Mouse (Mus musculus) gastrocnemius, adult 2 months (tissue): ENCODE measurements around the gene Tbc1d9. TPM values are rescaled to one million over a fixed set of nuclear protein-coding genes. Genes with fewer than 3 reads are reported as not detected.

Source experiments
- DNase-seq: peaks from one replicate; pipeline ENCODE4 v3.0.0; 2022
- H3K27ac ChIP-seq: fragments of 200-600 bp; 2 replicates; pipeline ENCODE4 v1.8.1; 2022; ENCODE audit warnings: mild to moderate bottlenecking
- H3K4me3 ChIP-seq: fragments of 200-600 bp; 2 replicates; pipeline ENCODE4 v1.8.1; 2022; ENCODE audit warnings: mild to moderate bottlenecking, moderate library complexity
- CTCF ChIP-seq: fragments of 200-600 bp; IDR thresholded peaks from 2 replicates; pipeline ENCODE4 v1.8.1; 2022; ENCODE audit warnings: antibody characterized with exemption, mild to moderate bottlenecking, moderate library complexity
- intact Hi-C: fragments of 180-260 bp; cut with DNase I; formaldehyde crosslinking; loops from one replicate; pipeline ENCODE4 v1.15.1; 2025
- total RNA-seq, 2 experiments: library from RNA; stranded (reverse); gene quantifications; 2 replicates each; pipeline ENCODE4 v1.2.3; 2021

The Tbc1d9 gene
- total RNA-seq, 2 experiments from 2014 or later, result 0.46 to 1.1 TPM

GRCm38 (mm10) chr8:83187363-83187962 is 22.3 kb downstream of the Tbc1d9 start:
- no peak for TF ChIP-seq CTCF
- Histone ChIP-seq H3K4me3 (no peak overlapping the region), H3K27ac (no peak overlapping the region)
- DNase-seq, result no peak
- intact Hi-C loops, result no loop called here

- no peak overlapping the region for H3K4me3 ChIP-seq
- no peak for DNase-seq
- no peak overlapping the region for H3K27ac ChIP-seq
- intact Hi-C loops, result no loop called here
- TF ChIP-seq CTCF, result no peak
Observed at GRCm38 (mm10) chr8:83189538-83190095, 24.5 kb downstream of the Tbc1d9 start.

DNA sequence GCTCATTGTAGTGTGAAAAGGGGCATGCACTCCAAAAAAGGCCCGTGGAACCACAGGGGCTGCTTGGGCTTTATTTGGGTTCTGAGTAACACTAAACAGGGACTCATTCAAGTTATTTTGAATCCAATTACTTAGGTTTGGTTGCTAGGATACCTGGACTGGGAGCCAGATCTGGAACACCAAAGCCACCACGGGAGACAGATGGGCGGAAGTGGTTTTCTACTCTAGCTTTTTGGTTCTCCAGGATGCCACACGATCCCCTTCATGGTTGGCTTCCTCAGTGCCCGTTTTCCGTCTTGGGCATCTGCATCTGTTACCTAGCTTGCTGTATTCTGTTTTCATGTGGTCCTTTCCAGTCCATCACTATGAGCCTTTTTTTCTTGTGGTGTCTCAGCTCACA is 30.9 kb downstream of the Tbc1d9 start:
- H3K27ac ChIP-seq, result no peak overlapping the region
- no peak for DNase-seq
- intact Hi-C loops, result no loop called here
- H3K4me3 ChIP-seq, result no peak overlapping the region
- no peak for TF ChIP-seq CTCF

- Histone ChIP-seq H3K27ac (no peak overlapping the region), H3K4me3 (no peak overlapping the region)
- no peak for TF ChIP-seq CTCF
- no peak for DNase-seq
- intact Hi-C loops, result no loop called here
Observed at GRCm38 (mm10) chr8:83199715-83200114, 34.6 kb downstream of the Tbc1d9 start.

- Histone ChIP-seq H3K4me3 (peak overlapping the region; percentile 55), H3K27ac (peak overlapping the region; percentile 28; the same call in 1 of the 2 replicates)
- intact Hi-C loops, result no loop called here
- no peak for TF ChIP-seq CTCF
- peak; percentile 40 for DNase-seq
Observed at GRCm38 (mm10) chr8:83200191-83201177, 35.3 kb downstream of the Tbc1d9 start.

GRCm38 (mm10) chr8:83202946-83203345 is 37.8 kb downstream of the Tbc1d9 start:
- no peak for TF ChIP-seq CTCF
- no peak overlapping the region for H3K27ac ChIP-seq
- DNase-seq, result no peak
- intact Hi-C loops, result no loop called here
- H3K4me3 ChIP-seq, result no peak overlapping the region

- intact Hi-C loops, result no loop called here
- no peak overlapping the region for H3K4me3 ChIP-seq
- no peak for TF ChIP-seq CTCF
- no peak for DNase-seq
- H3K27ac ChIP-seq, result no peak overlapping the region
Observed at GRCm38 (mm10) chr8:83205907-83206306, 40.8 kb downstream of the Tbc1d9 start.

GRCm38 (mm10) chr8:83209581-83209980 is 44.4 kb downstream of the Tbc1d9 start:
- DNase-seq, result no peak
- Histone ChIP-seq H3K27ac (no peak overlapping the region), H3K4me3 (no peak overlapping the region)
- intact Hi-C loops, result no loop called here
- TF ChIP-seq CTCF, result no peak

- Histone ChIP-seq H3K4me3 (no peak overlapping the region), H3K27ac (no peak overlapping the region)
- TF ChIP-seq CTCF, result no peak
- DNase-seq, result no peak
- intact Hi-C loops, result no loop called here
Observed at GRCm38 (mm10) chr8:83210676-83211075, 45.5 kb downstream of the Tbc1d9 start.

GRCm38 (mm10) chr8:83215065-83215464 is 49.9 kb downstream of the Tbc1d9 start:
- no peak for TF ChIP-seq CTCF
- no peak overlapping the region for H3K27ac ChIP-seq
- no peak for DNase-seq
- H3K4me3 ChIP-seq, result no peak overlapping the region
- intact Hi-C loops, result no loop called here

- Histone ChIP-seq H3K4me3 (no peak overlapping the region), H3K27ac (no peak overlapping the region)
- DNase-seq, result no peak
- TF ChIP-seq CTCF, result no peak
- intact Hi-C loops, result no loop called here
Observed at GRCm38 (mm10) chr8:83216520-83216919, 51.4 kb downstream of the Tbc1d9 start.

DNA sequence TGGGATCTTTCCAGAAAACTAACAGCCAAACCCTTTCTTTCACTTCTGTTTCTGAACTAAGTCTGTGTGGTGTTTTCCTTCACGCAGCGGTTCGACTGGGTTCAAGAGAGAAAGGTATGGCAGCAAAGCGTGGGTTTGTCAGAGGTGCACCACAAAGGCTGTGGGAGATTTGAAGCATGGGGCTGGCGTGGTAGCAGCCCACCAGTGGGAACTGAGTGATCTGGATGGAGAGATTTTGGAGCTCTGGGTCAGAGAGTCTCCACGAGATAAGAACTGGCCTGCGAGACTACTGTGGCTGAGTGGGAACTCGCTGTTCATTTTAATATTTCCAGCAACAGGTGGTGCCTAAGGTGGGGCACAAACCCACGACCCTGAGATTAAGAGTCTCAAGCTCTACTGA is 52.0 kb downstream of the Tbc1d9 start:
- no peak for DNase-seq
- no peak overlapping the region for H3K27ac ChIP-seq
- intact Hi-C loops, result no loop called here
- no peak for TF ChIP-seq CTCF
- no peak overlapping the region for H3K4me3 ChIP-seq

GRCm38 (mm10) chr8:83217891-83218290 is 52.7 kb downstream of the Tbc1d9 start:
- H3K27ac ChIP-seq, result no peak overlapping the region
- no peak overlapping the region for H3K4me3 ChIP-seq
- no peak for DNase-seq
- intact Hi-C loops, result no loop called here
- TF ChIP-seq CTCF, result no peak
